Comparison of ENCODE assay signal across 9 mouse cellular contexts in genomic region chr9:56179416-56180117, GRCm38 (mm10). TPM values are rescaled to one million over a fixed set of nuclear protein-coding genes. Genes with fewer than 3 reads are reported as not detected.
A peak's percentile ranks its signal among the peaks of the same experiment; 100 is the strongest.
DNase-seq lines count a peak whose midpoint lies in the region; ATAC-seq and TF ChIP-seq lines count a peak whose summit lies in the region.
"Had no signal": no experiment of that assay in that cellular context is flagged by ENCODE, and none has a peak within 500 bp of the region (broad histone marks: within the 10 kb centered on the region; RNA-seq: fewer than 3 reads in every experiment).

No protein-coding gene starts in this region.

- peak; percentile 39; the same call in 1 of the 2 replicates for ATAC-seq in forebrain, embryonic 11.5 days (replicated peaks; ENCODE audit: low FRiP score)
- peak; percentile 59; the same call in 1 of the 2 replicates for ATAC-seq in lung, embryonic 16.5 days (ENCODE audit: low read depth)

- H3K4me2 ChIP-seq in forebrain, embryonic 11.5 days (ENCODE audit: low read depth, low read length, severe bottlenecking) = no peak overlapping the region
- no peak overlapping the region for H3K4me2 ChIP-seq in lung, embryonic 16.5 days (ENCODE audit: low read depth, low read length)
- H3K4me2 ChIP-seq: limb, embryonic 13.5 days had no signal

- peaks cover 0 to 2% of the 10 kb centered on the region in 2 experiments; a peak in 2 of 4 replicates for H3K4me1 ChIP-seq in ES-E14 (ENCODE audit: control insufficient read depth in 2 of 2, insufficient read depth in 2 of 2, low read length in 2 of 2, poor library complexity in 1 of 2)
- H3K4me1 ChIP-seq in forebrain, embryonic 11.5 days (replicated peaks; ENCODE audit: control insufficient read depth, insufficient read depth, low read length) = peaks cover 5% of the 10 kb centered on the region; the same call in 1 of the 2 replicates
- H3K4me1 ChIP-seq in lung, embryonic 16.5 days (replicated peaks; ENCODE audit: control insufficient read depth, insufficient read depth, low read length) = no peaks in the 10 kb centered on the region

- no peak overlapping the region for H3K4me3 ChIP-seq in ES-E14 (ENCODE audit: insufficient read depth in 1 of 2, low read depth in 1 of 2, low read length in 2 of 2, poor library complexity in 1 of 2, severe bottlenecking in 1 of 2)
- no peak overlapping the region for H3K4me3 ChIP-seq in forebrain, embryonic 11.5 days (ENCODE audit: low read depth, low read length)
- H3K4me3 ChIP-seq in lung, embryonic 16.5 days (ENCODE audit: low read length) = no peak overlapping the region
- H3K4me3 ChIP-seq: limb, embryonic 13.5 days had no signal

- H3K9me3 ChIP-seq in ES-E14 (ENCODE audit: control insufficient read depth, insufficient read depth, low read depth, low read length) = no peaks in the 10 kb centered on the region
- H3K9me3 ChIP-seq in forebrain, embryonic 11.5 days (ENCODE audit: control insufficient read depth, low read length) = no peaks in the 10 kb centered on the region; the same call in 1 of the 2 replicates
- H3K9me3 ChIP-seq in lung, embryonic 16.5 days (ENCODE audit: control insufficient read depth, low read length) = no peaks in the 10 kb centered on the region
- H3K9me3 ChIP-seq: limb, embryonic 13.5 days had no signal

- no peaks in the 10 kb centered on the region for H3K36me3 ChIP-seq in ES-E14 (ENCODE audit: control insufficient read depth, insufficient read depth, low read length, poor library complexity, severe bottlenecking)
- no peaks in the 10 kb centered on the region for H3K36me3 ChIP-seq in forebrain, embryonic 11.5 days (ENCODE audit: control insufficient read depth, insufficient read depth, low read length)
- no peaks in the 10 kb centered on the region for H3K36me3 ChIP-seq in lung, embryonic 16.5 days (ENCODE audit: control insufficient read depth, insufficient read depth, low read length)
- H3K36me3 ChIP-seq: limb, embryonic 13.5 days had no signal

- H3K9ac ChIP-seq in ES-E14 (ENCODE audit: insufficient read depth, low read depth, low read length, poor library complexity, severe bottlenecking) = no peak overlapping the region
- no peak overlapping the region for H3K9ac ChIP-seq in forebrain, embryonic 11.5 days (ENCODE audit: low read length)
- H3K9ac ChIP-seq in lung, embryonic 16.5 days (ENCODE audit: low read length) = no peak overlapping the region
- H3K9ac ChIP-seq: limb, embryonic 13.5 days had no signal

- DNase-seq in kidney, postnatal 10 days = peak; percentile 61
- no peak for DNase-seq in kidney, adult 8-10 months
- no peak for DNase-seq in ES-E14 (ENCODE audit: low read depth, low spot score)
- peak; percentile 64 for DNase-seq in forebrain, embryonic 11.5 days (ENCODE audit: low spot score)
- DNase-seq in natural killer cell, adult 2 months (ENCODE audit: low spot score in 2 of 2) = no peak
- DNase-seq in adrenal gland, postnatal 4 days (ENCODE audit: low spot score in 2 of 2) = no peak
- DNase-seq in ovary, postnatal 10 days (ENCODE audit: low spot score) = no peak

- WGBS in forebrain, embryonic 11.5 days = 80% methylated on average over 6 of the region's 6 CpGs
- WGBS in lung, embryonic 16.5 days = 68% methylated on average over 6 of the region's 6 CpGs

- no peak overlapping the region for H3K27ac ChIP-seq in ES-E14 (ENCODE audit: insufficient read depth, low read depth, low read length, poor library complexity, severe bottlenecking)
- no peak overlapping the region for H3K27ac ChIP-seq in forebrain, embryonic 11.5 days (ENCODE audit: low read depth, low read length)
- no peak overlapping the region for H3K27ac ChIP-seq in lung, embryonic 16.5 days (ENCODE audit: low read length)
- H3K27ac ChIP-seq: limb, embryonic 13.5 days had no signal

- H3K27me3 ChIP-seq in forebrain, embryonic 11.5 days (ENCODE audit: control insufficient read depth, insufficient read depth, low read length) = no peaks in the 10 kb centered on the region
- H3K27me3 ChIP-seq in lung, embryonic 16.5 days (ENCODE audit: control insufficient read depth, insufficient read depth, low read depth, low read length) = no peaks in the 10 kb centered on the region
- H3K27me3 ChIP-seq: limb, embryonic 13.5 days had no signal

- in situ Hi-C loops in ES-E14 (cut with MboI; ENCODE audit: low sequenced_read_pairs in 2 of 2, unreplicated experiment in 2 of 2) = no loop called here

TF ChIP-seq in ES-E14, 5 proteins besides CTCF, POLR2A, EP300 and RAD21:
- TF ChIP-seq MAFK (IDR thresholded peaks at IDR 0.05; ENCODE audit: insufficient read depth, low read depth, low read length) (no peak), ZC3H11A (IDR thresholded peaks at IDR 0.05; ENCODE audit: borderline replicate concordance, low read depth, low read length) (0 out of 2 replicates have a peak, but pooled peaks have one; percentile 13), HCFC1 (IDR thresholded peaks at IDR 0.05; ENCODE audit: borderline replicate concordance, insufficient read depth, low read length) (no peak)

RNA-seq across cellular contexts. Expression of gene Tspan3, which starts 14.3 kb away (rescaled TPM):
- total RNA-seq in ES-E14 (2012; rRNA removed) = 158 and 228 TPM in 2 replicates
- 519 and 560 TPM in 2 replicates for polyA plus RNA-seq in forebrain, embryonic 11.5 days (2014; fragmentation: Nextera tagmentation; extraction: Ambion mirVana)
- polyA plus RNA-seq in lung, embryonic 16.5 days (2015; fragmentation: Nextera tagmentation; extraction: Ambion mirVana) = 406 and 422 TPM in 2 replicates
- total RNA-seq in adrenal gland, postnatal 4 days (2021) = 100 to 1,000 TPM; 164 to 171 TPM

Comparison
In these comparisons a context has a peak if more than half of its experiments do, and no peak if none do; other contexts are left out.
1. DNase-seq: peak in kidney, postnatal 10 days (single experiment) and forebrain, embryonic 11.5 days (single experiment); none in kidney, adult 8-10 months (0 of 2), ES-E14 (single experiment), natural killer cell, adult 2 months (0 of 2), adrenal gland, postnatal 4 days (0 of 2) and ovary, postnatal 10 days (single experiment).